Mouse (Mus musculus): ENCODE measurements around the gene Ndufv1.
"Not testable (repeated sequence)": the region's sequence is repeated elsewhere in the genome, so short reads cannot be mapped to it uniquely, and the experiment has no call there.

Ndufv1 gene

DNA sequence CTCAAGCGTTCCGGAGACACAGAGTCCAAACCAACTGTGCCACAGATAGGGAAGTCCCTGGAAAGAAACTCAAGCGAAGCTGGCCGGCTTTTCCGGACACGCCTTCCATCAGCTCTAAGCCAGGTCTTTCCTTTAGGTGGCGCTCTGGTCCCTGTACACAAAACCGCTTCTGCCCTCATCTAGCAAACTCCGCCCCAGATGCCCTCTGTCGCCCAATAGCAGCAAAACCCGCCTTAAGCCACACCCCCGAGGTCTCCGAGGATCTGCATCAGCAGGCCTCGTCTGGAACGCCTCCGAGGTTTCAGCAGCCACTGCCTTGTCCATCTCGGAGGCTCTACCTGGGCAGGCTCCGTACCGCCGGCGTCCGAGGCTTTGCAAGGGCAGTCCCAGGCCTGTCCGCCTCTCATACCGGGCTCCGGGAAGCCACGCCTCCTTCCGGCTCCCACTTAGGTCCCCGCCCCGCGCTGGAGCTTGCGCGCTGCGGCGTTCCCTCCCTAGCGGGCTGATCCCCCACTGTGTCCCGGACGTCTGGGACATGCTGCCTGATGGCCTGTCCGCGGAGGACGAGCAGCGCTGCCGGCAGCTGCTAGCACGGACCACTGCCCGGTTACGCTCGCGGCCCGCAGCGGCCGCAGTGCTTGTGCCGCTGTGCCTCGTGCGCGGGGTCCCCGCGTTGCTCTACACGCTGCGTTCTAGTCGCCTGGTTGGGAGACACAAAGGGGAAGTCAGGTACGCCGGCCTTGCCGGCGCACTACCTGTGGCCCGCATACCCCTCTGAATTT is 12.3 kb downstream of the Ndufv1 start, which contains the start of the genes Nudt8 and Gm49405:
TSS of gene Nudt8 (plus strand) at position 462 of the 782 bp plus-strand sequence.
TSS of gene Gm49405 (plus strand) at position 508 of the 782 bp plus-strand sequence.
- DNase-seq, result peak; percentile 99

GRCm38 (mm10) chr19:3999121-3999730 is 13.4 kb downstream of the Ndufv1 start:
- DNase-seq, result no peak

DNA sequence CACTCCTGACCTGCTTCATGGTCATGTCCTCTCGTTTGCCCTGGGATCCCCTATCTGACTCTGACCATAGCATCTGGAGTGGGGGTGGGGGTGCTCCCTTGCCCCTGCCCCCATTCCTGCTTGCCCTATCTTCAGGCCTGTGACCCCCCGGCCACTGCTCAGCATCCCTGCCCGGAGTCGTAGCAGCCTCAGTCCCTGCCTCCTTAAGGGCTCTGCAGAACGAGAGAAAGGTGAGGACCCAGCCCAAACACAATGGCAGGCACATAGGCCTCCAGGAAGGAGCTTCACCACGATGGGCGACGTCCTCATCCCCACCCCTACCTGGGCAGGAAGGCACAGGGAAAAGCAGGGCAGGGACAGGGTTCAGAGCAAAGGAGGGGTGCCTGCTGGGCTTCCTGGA is 14.3 kb downstream of the Ndufv1 start:
- no peak for DNase-seq

- no peak for DNase-seq
Measured at GRCm38 (mm10) chr19:3997231-3997630, 15.4 kb downstream of the Ndufv1 start.

GRCm38 (mm10) chr19:3996747-3997146 is 15.9 kb downstream of the Ndufv1 start:
- DNase-seq, result no peak

DNA sequence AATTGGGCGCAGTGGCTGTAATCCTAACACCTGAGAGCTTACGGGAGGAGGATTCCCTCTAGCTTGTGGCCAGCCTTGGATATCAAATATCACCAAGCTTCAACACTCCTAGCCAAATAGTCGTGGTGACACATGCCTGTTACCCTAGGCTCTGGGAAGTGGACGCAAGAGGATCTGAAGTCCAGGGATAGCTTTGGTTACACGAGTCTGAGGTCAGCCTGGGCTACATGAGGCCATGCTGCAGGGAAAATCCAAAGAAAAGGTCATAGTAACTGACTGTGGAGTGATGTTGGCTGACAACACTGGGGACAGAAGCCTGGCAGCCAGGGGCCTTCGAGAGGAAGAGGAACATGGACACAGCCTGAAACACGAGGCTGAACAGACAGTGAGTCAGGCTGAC is 16.5 kb downstream of the Ndufv1 start:
- no peak for DNase-seq

- DNase-seq, result peak; percentile 45
Measured at GRCm38 (mm10) chr19:3995505-3995904, 17.1 kb downstream of the Ndufv1 start.

GRCm38 (mm10) chr19:3994932-3995331 is 17.7 kb downstream of the Ndufv1 start:
- no peak for DNase-seq

- DNase-seq, result no peak
Measured at GRCm38 (mm10) chr19:3992416-3992815, 20.2 kb downstream of the Ndufv1 start, which contains the start of gene Tbx10. Tbx10 (plus strand) TSS chr19:3992752.

- no peak for DNase-seq
Measured at GRCm38 (mm10) chr19:3991966-3992365, 20.6 kb downstream of the Ndufv1 start.

DNA sequence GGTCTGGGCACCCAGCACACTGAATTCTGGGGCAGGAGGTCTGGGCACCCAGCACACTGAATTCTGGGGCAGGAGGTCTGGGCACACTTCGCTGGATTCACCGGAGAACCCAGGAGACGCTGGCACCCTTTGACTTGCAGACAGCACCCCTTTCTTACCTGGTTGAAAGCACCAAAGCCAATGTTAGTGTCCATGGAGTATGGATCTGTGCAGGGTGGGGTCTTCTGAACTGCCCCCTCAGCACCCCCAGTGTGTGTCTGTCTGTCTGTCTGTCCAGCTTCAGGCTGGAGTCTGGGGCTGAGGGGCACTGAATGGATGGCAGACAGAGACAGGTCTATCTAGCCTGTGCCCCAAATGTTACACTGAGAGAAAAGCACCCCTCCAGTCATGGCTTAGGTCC is 21.0 kb downstream of the Ndufv1 start:
- DNase-seq, result no peak

DNA sequence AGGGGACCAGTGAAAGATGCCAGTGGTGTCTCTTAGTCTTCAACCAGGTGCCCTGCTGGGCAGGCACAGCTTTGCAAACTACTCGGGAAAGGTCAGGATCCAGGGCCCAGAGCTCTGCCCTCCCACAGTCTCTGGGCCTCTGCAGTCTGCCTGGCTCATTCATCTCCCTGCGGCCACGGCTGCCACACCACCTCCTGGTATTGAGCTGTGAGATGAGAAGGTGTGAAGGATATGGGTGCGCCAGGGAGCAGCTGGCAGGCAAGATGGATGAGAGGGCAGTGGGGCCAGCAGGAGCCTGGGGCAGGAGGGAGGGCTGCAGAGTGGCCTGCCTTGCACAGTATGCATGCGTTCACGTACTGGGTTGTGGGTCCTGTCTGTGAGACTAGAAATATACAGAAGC is 21.8 kb downstream of the Ndufv1 start:
- no peak for DNase-seq

GRCm38 (mm10) chr19:3988750-3989149 is 23.9 kb downstream of the Ndufv1 start:
- no peak for DNase-seq

GRCm38 (mm10) chr19:3988066-3988465 is 24.5 kb downstream of the Ndufv1 start:
- no peak for DNase-seq

- peak; percentile 90 for DNase-seq
Measured at GRCm38 (mm10) chr19:3986334-3986733, 26.3 kb downstream of the Ndufv1 start, which contains the start of gene Acy3. Acy3 (plus strand) TSS chr19:3986570.

DNA sequence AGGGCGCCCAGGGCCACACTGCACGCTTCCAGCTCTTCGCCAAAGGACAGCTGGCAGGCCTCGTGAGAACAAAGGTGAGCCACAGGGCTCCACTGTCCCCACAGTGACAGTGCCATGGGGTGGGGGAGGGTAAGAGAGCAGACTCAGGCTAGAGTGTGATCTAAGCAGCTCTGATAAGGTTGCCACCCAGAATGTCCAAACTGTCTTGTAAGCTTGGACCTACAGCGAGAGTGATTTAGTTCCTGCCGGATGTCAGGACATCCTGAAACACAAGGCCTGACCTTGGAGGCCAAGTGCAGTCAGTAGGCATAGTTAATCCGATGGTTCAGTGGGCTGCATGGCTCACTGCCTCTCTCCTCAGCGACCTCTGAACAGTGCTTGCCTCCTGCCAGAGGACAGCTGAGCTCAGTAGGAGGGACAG is 27.3 kb downstream of the Ndufv1 start:
- peak; percentile 69 for DNase-seq

DNA sequence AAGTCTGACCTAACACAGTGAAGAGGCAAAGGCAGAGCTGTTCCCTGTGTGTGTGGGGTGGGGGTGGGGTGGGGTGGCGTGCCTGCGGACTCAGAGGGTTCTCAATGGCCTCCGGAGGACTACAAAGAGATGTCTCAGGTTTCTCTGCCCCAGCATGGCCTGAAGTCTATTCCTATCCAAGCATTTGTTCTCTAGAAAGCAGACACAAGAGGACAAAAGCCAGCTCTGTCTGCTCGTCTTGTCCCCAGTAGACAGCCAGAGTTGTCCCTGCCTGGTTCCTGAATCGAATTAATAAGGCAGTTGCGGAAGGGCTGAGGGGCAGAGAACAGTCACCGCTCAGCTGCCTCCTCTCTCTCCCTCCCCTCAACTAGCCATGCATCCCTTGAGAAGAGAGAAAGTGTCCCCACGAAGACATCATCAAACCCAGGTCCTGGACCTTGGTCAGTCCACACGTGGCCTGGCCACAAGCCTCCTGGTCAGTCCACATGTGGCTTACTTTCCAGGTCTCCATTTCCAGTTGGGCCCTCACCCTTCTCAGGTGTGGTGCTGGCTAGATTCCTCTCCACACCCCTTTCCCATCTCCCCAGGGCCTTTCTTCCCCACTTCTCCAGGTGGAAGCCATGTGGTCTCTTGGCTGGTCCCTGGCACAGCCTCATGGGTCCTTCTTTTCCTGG is 28.9 kb downstream of the Ndufv1 start:
- no peak for DNase-seq

DNA sequence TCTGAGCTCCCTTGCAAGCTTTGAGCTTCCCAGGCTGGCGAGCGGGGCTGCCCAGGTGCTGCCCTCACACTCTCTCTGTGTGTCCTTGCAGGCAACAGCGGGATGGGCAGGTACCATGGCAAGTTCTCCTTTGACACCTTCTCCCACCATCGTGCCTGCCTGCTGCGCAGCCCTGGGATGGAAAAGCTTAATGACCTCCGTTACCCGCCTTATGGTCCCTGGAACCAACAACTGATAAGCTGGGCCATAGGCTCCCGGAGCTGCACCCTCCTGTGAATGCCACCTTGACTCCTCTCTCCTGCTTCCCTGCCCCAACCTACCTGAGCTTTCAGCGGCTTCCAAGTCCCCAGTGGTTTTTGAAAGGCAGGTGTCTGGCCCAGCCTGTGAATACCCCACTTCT is 31.7 kb downstream of the Ndufv1 start:
- DNase-seq, result no peak

DNA sequence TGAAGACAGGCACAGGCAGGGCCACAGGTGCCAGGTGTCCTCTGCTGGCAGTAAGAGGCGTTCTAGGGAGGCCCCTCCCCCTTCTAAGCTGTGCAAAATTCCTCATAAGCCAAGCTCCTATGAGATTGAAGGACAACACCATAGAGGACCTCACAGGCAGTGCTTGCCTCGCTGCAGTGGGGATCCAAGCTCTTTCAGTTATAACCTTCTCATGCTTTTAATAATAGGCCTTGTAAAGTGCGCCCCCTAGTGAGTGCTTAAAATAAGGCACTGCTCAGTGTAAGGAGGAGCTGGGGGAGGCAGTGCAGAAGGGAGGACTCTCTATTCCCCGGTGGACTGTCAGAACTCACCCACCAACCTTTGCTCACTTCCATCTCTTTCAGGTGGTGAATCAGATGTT is 32.3 kb downstream of the Ndufv1 start:
- DNase-seq, result peak; percentile 96

- peak; percentile 52 for DNase-seq
Measured at GRCm38 (mm10) chr19:3975866-3976265, 36.7 kb downstream of the Ndufv1 start.

DNA sequence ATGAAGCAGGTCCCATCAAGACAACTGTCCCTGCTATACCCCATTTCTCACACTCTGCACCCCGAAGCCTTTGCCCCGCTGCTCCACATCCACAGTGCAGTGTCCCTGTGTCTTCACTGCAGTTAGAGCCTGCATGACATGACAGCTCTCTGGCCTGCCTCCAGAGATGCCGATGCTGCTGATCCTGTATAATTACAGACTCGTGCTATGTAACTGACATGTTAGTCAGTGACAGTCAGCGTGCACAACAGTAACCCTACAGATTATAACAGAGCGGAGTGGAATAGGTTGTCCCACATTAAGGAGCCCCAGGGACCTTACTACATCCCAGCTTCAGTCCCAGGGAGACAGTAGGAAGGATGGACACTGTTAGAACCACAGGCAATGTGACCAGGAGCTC is 38.0 kb downstream of the Ndufv1 start:
- DNase-seq, result not testable (repeated sequence)

DNA sequence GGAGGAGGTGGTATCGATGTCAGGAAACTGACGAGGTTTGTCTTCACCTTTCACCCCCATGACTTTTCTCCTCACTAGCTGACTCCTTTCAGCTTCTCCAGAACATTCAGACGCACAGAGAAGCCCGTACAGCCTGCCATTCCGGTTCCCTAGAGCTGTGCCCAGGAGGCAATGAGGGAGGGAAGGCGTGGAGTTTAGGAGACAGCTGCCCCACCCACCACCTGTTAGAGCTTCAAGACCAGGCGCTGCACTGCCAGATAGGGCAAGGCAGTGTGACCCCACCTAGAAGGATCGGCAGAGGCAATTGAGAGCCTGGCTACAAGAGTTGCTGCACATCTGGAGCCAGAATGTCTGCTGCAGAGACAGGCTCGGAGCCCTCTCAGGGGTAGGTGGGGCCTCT is 40.4 kb downstream of the Ndufv1 start, which contains the start of gene Aldh3b2:
TSS of gene Aldh3b2 (plus strand) at position 100 of the 400 bp plus-strand sequence.
- DNase-seq, result peak; percentile 55

- DNase-seq, result no peak
Measured at GRCm38 (mm10) chr19:3967258-3967657, 45.3 kb downstream of the Ndufv1 start.

Measured in lung, postnatal 36 days (tissue).